Mouse (Mus musculus): ENCODE data around the gene Slc48a1. TPM values are rescaled to one million over a fixed set of nuclear protein-coding genes. Genes with fewer than 3 reads are reported as not detected.

The Slc48a1 gene
- polyA plus RNA-seq, 1 experiment from 2014 or later: 69.6 TPM

GRCm38 (mm10) chr15:97741662-97742061 is 36.7 kb upstream of the Slc48a1 start:
- Histone ChIP-seq H3K9me3 (ENCODE audit: control insufficient read depth, low read length) (no peaks in the 10 kb centered on the region), H3K4me3 (ENCODE audit: control insufficient read depth in 1 of 2, insufficient read depth in 1 of 2, low read depth in 1 of 2, low read length in 2 of 2) (no peak overlapping the region), H3K27me3 (ENCODE audit: control insufficient read depth, insufficient read depth, low read length) (no peaks in the 10 kb centered on the region), H3K4me1 (ENCODE audit: control insufficient read depth in 2 of 2, insufficient read depth in 2 of 2, low read length in 2 of 2) (peaks cover 34 to 35% of the 10 kb centered on the region in 2 experiments), H3K4me2 (ENCODE audit: low read length) (no peak overlapping the region), H3K9ac (ENCODE audit: low read length) (0 out of 2 replicates have a peak overlapping the region, but pooled peaks have one; percentile 13), H3K27ac (replicated peaks in 1 of 2; ENCODE audit: control insufficient read depth in 1 of 2, insufficient read depth in 1 of 2, low read depth in 2 of 2, low read length in 2 of 2) (peak overlapping the region; percentile 68 to 75; a peak in 3 of 4 replicates), H3K36me3 (ENCODE audit: control insufficient read depth, insufficient read depth, low read length) (peaks cover 11% of the 10 kb centered on the region)
- WGBS: 71% methylated on average over 12 of the region's 12 CpGs
- no peak for ATAC-seq (ENCODE audit: insufficient number of reproducible peaks, insufficient read depth, low FRiP score, low read depth)

GRCm38 (mm10) chr15:97742074-97742473 is 36.2 kb upstream of the Slc48a1 start:
- Histone ChIP-seq H3K4me3 (ENCODE audit: control insufficient read depth in 1 of 2, insufficient read depth in 1 of 2, low read depth in 1 of 2, low read length in 2 of 2) (no peak overlapping the region), H3K27me3 (ENCODE audit: control insufficient read depth, insufficient read depth, low read length) (no peaks in the 10 kb centered on the region), H3K36me3 (ENCODE audit: control insufficient read depth, insufficient read depth, low read length) (peaks cover 15% of the 10 kb centered on the region), H3K9ac (ENCODE audit: low read length) (peak overlapping the region; percentile 13; the same call in 1 of the 2 replicates), H3K9me3 (ENCODE audit: control insufficient read depth, low read length) (no peaks in the 10 kb centered on the region), H3K27ac (replicated peaks in 1 of 2; ENCODE audit: control insufficient read depth in 1 of 2, insufficient read depth in 1 of 2, low read depth in 2 of 2, low read length in 2 of 2) (peak overlapping the region; percentile 68 to 75), H3K4me1 (ENCODE audit: control insufficient read depth in 2 of 2, insufficient read depth in 2 of 2, low read length in 2 of 2) (peaks cover 36 to 37% of the 10 kb centered on the region in 2 experiments), H3K4me2 (ENCODE audit: low read length) (no peak overlapping the region)
- WGBS: 26% methylated on average over 7 of the region's 7 CpGs
- ATAC-seq (ENCODE audit: insufficient number of reproducible peaks, insufficient read depth, low FRiP score, low read depth): no peak

- WGBS: 39% methylated on average over 4 of the region's 4 CpGs
- H3K9ac ChIP-seq (ENCODE audit: low read length): peak overlapping the region; percentile 13; the same call in 1 of the 2 replicates
- no peak overlapping the region for H3K4me3 ChIP-seq (ENCODE audit: control insufficient read depth in 1 of 2, insufficient read depth in 1 of 2, low read depth in 1 of 2, low read length in 2 of 2)
- no peaks in the 10 kb centered on the region for H3K27me3 ChIP-seq (ENCODE audit: control insufficient read depth, insufficient read depth, low read length)
- peaks cover 36 to 42% of the 10 kb centered on the region in 2 experiments for H3K4me1 ChIP-seq (ENCODE audit: control insufficient read depth in 2 of 2, insufficient read depth in 2 of 2, low read length in 2 of 2)
- H3K4me2 ChIP-seq (ENCODE audit: low read length): no peak overlapping the region
- H3K9me3 ChIP-seq (ENCODE audit: control insufficient read depth, low read length): no peaks in the 10 kb centered on the region
- no peak for ATAC-seq (ENCODE audit: insufficient number of reproducible peaks, insufficient read depth, low FRiP score, low read depth)
- H3K36me3 ChIP-seq (ENCODE audit: control insufficient read depth, insufficient read depth, low read length): peaks cover 20% of the 10 kb centered on the region
- H3K27ac ChIP-seq (replicated peaks in 1 of 2; ENCODE audit: control insufficient read depth in 1 of 2, insufficient read depth in 1 of 2, low read depth in 2 of 2, low read length in 2 of 2): peak overlapping the region; percentile 68 to 75
Observed at GRCm38 (mm10) chr15:97742600-97742999, 35.7 kb upstream of the Slc48a1 start.

GRCm38 (mm10) chr15:97743210-97743609 is 35.1 kb upstream of the Slc48a1 start:
- H3K9me3 ChIP-seq (ENCODE audit: control insufficient read depth, low read length): no peaks in the 10 kb centered on the region
- H3K27ac ChIP-seq (replicated peaks in 1 of 2; ENCODE audit: control insufficient read depth in 1 of 2, insufficient read depth in 1 of 2, low read depth in 2 of 2, low read length in 2 of 2): no peak overlapping the region
- H3K27me3 ChIP-seq (ENCODE audit: control insufficient read depth, insufficient read depth, low read length): no peaks in the 10 kb centered on the region
- H3K4me3 ChIP-seq (ENCODE audit: control insufficient read depth in 1 of 2, insufficient read depth in 1 of 2, low read depth in 1 of 2, low read length in 2 of 2): no peak overlapping the region
- ATAC-seq (ENCODE audit: insufficient number of reproducible peaks, insufficient read depth, low FRiP score, low read depth): no peak
- no peak overlapping the region for H3K9ac ChIP-seq (ENCODE audit: low read length)
- H3K4me2 ChIP-seq (ENCODE audit: low read length): no peak overlapping the region
- H3K36me3 ChIP-seq (ENCODE audit: control insufficient read depth, insufficient read depth, low read length): peaks cover 20% of the 10 kb centered on the region
- WGBS: 81% methylated on average over 5 of the region's 5 CpGs
- H3K4me1 ChIP-seq (ENCODE audit: control insufficient read depth in 2 of 2, insufficient read depth in 2 of 2, low read length in 2 of 2): peaks cover 40 to 47% of the 10 kb centered on the region in 2 experiments

- no peak overlapping the region for H3K4me2 ChIP-seq (ENCODE audit: low read length)
- peaks cover 25% of the 10 kb centered on the region for H3K36me3 ChIP-seq (ENCODE audit: control insufficient read depth, insufficient read depth, low read length)
- no peaks in the 10 kb centered on the region for H3K27me3 ChIP-seq (ENCODE audit: control insufficient read depth, insufficient read depth, low read length)
- H3K9me3 ChIP-seq (ENCODE audit: control insufficient read depth, low read length): no peaks in the 10 kb centered on the region
- H3K4me3 ChIP-seq (ENCODE audit: control insufficient read depth in 1 of 2, insufficient read depth in 1 of 2, low read depth in 1 of 2, low read length in 2 of 2): no peak overlapping the region
- H3K4me1 ChIP-seq (ENCODE audit: control insufficient read depth in 2 of 2, insufficient read depth in 2 of 2, low read length in 2 of 2): peaks cover 48 to 55% of the 10 kb centered on the region in 2 experiments
- ATAC-seq (ENCODE audit: insufficient number of reproducible peaks, insufficient read depth, low FRiP score, low read depth): no peak
- no peak overlapping the region for H3K9ac ChIP-seq (ENCODE audit: low read length)
- 52% methylated on average over 12 of the region's 12 CpGs for WGBS
- H3K27ac ChIP-seq (replicated peaks in 1 of 2; ENCODE audit: control insufficient read depth in 1 of 2, insufficient read depth in 1 of 2, low read depth in 2 of 2, low read length in 2 of 2): no peak overlapping the region
Observed at GRCm38 (mm10) chr15:97743961-97744525, 34.3 kb upstream of the Slc48a1 start.

GRCm38 (mm10) chr15:97744930-97745329 is 33.4 kb upstream of the Slc48a1 start:
- Histone ChIP-seq H3K4me2 (ENCODE audit: low read length) (no peak overlapping the region), H3K4me3 (ENCODE audit: control insufficient read depth in 1 of 2, insufficient read depth in 1 of 2, low read depth in 1 of 2, low read length in 2 of 2) (no peak overlapping the region), H3K9me3 (ENCODE audit: control insufficient read depth, low read length) (no peaks in the 10 kb centered on the region), H3K27ac (replicated peaks in 1 of 2; ENCODE audit: control insufficient read depth in 1 of 2, insufficient read depth in 1 of 2, low read depth in 2 of 2, low read length in 2 of 2) (peak overlapping the region in 1 of 2 experiments; percentile 27; a peak in 1 of 4 replicates), H3K27me3 (ENCODE audit: control insufficient read depth, insufficient read depth, low read length) (no peaks in the 10 kb centered on the region), H3K4me1 (ENCODE audit: control insufficient read depth in 2 of 2, insufficient read depth in 2 of 2, low read length in 2 of 2) (peaks cover 52 to 64% of the 10 kb centered on the region in 2 experiments), H3K36me3 (ENCODE audit: control insufficient read depth, insufficient read depth, low read length) (peaks cover 28% of the 10 kb centered on the region), H3K9ac (ENCODE audit: low read length) (peak overlapping the region; percentile 32; the same call in 1 of the 2 replicates)
- WGBS: 72% methylated on average over 10 of the region's 10 CpGs
- ATAC-seq (ENCODE audit: insufficient number of reproducible peaks, insufficient read depth, low FRiP score, low read depth): no peak

GRCm38 (mm10) chr15:97745331-97745730 is 33.0 kb upstream of the Slc48a1 start:
- H3K4me1 ChIP-seq (ENCODE audit: control insufficient read depth in 2 of 2, insufficient read depth in 2 of 2, low read length in 2 of 2): peaks cover 56 to 68% of the 10 kb centered on the region in 2 experiments
- no peaks in the 10 kb centered on the region for H3K9me3 ChIP-seq (ENCODE audit: control insufficient read depth, low read length)
- H3K4me2 ChIP-seq (ENCODE audit: low read length): no peak overlapping the region
- H3K9ac ChIP-seq (ENCODE audit: low read length): peak overlapping the region; percentile 32; the same call in 1 of the 2 replicates
- H3K4me3 ChIP-seq (ENCODE audit: control insufficient read depth in 1 of 2, insufficient read depth in 1 of 2, low read depth in 1 of 2, low read length in 2 of 2): no peak overlapping the region
- H3K27ac ChIP-seq (replicated peaks in 1 of 2; ENCODE audit: control insufficient read depth in 1 of 2, insufficient read depth in 1 of 2, low read depth in 2 of 2, low read length in 2 of 2): peak overlapping the region in 1 of 2 experiments; percentile 27; a peak in 2 of 4 replicates
- no peaks in the 10 kb centered on the region for H3K27me3 ChIP-seq (ENCODE audit: control insufficient read depth, insufficient read depth, low read length)
- peaks cover 28% of the 10 kb centered on the region for H3K36me3 ChIP-seq (ENCODE audit: control insufficient read depth, insufficient read depth, low read length)
- ATAC-seq (ENCODE audit: insufficient number of reproducible peaks, insufficient read depth, low FRiP score, low read depth): no peak
- WGBS: 47% methylated on average over 10 of the region's 10 CpGs

Data from heart, embryonic 14.5 days (tissue).